Mouse (Mus musculus) liver, adult (tissue): ENCODE results near the gene Tmem87b.

Experiments
- GATA4 ChIP-seq: IDR thresholded peaks from 2 replicates; pipeline ENCODE4 v1.6.1; 2014; ENCODE audit warnings: mild to moderate bottlenecking, low read length; ENCODE audit not compliant: insufficient replicate concordance

The Tmem87b gene

DNA sequence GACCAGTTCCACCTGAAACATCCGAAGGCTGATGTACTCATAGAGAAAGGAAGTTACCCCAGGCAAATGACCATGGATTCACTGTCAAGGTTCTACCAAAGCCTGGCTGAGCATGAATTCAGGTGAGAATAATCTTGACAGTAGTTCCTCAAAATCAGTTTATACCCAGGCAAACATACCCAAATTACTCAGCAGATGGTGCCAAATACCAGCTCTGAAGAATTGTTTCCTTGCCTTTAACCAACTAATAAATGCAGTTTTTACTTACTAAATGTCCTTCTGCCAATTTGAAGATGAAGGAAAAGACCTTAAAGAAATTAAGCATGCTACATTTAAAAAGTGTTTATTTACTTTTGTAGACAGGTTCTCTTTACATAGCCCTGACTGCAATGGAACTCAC lies 38.8 kb downstream of the Tmem87b start:
- TF ChIP-seq GATA4: no peak

DNA sequence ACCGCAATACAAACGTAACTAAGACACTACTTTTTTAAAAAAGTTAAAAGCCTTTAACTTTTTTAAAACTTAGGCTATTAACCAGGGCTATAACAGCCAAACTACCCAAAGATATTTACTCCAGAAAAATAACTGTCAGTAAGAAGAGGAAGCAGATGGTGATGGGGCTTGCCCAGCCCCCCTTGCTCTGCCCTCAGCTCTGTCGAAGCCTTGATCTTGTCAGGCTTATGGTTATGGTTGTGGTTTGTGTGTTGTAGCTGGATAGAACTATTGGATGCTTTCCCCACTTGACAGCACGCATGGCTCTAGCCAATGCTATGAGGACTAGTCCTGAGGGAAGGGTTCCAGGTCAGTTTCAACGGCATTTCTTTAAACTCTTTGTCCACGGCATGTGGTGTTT lies 41.0 kb downstream of the Tmem87b start:
- TF ChIP-seq GATA4: no peak

DNA sequence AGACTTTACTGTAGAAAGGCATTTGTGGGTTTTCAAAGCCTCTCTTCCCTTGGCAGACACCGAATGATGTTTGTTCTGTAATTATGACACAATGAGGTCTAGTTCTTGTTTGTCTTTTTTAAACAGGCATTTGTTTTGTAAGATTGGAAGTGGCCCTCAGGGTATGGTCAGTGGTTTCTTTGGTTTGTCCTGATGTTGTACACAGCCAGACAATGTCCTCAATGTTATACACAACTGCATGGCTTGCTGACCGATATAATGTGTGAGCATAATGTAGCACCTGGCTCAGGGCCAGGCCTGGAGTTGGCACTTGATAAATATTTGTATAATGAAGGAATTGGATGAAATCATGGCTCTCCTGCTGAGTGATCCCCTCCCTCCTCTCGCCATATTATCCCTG lies 41.9 kb downstream of the Tmem87b start:
- no peak for TF ChIP-seq GATA4

DNA sequence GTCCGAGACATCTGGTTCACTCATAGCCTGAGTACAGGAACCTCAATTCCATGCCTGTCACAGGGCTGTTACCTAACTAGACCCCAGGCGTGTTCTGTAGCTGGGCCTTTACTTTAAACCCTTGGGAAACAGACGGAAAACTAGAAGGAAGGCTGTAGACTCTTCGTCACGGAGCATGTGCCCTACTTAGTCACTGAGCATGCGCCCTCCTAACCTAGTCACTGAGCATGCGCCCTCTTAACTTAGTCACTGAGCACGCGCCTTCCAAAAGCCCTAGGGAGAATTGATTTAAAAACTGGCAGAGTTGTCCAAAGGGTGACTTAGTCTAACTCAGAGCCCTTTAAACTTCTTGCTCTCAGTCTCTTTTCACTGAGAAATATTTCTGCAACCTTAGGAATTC lies 44.7 kb downstream of the Tmem87b start, which contains the start of gene Fbln7:
Fbln7 (plus strand) TSS at position 346 of the 400 bp plus-strand sequence.
- no peak for TF ChIP-seq GATA4

DNA sequence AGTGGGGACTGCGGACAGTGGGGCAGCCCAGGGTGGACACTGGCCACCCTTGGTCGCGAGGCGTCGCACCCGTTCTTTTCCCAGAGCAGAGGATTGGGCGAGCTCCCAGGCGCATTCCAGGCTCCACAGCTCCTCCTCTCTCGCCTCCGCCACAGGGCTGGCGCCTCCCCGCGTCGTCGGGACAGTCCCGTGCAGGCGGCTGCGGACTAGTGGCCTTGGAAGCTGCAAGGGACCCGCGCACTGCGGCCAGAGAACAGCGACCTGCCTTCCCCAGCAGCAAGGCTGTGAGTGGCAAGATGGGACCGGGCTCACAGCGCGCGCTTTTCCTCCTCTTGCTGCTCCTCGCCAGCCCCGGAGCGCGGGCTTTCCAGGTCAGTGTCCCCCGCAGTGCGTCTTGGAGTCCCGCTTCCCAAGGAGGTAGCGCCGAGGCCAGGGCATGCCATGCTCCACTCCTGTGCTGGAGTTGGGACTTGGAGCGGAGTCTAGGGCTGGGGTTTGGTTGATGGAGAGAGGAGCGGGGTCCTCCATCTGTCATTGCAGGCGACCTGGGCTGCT lies 45.9 kb downstream of the Tmem87b start:
- TF ChIP-seq GATA4: no peak

DNA sequence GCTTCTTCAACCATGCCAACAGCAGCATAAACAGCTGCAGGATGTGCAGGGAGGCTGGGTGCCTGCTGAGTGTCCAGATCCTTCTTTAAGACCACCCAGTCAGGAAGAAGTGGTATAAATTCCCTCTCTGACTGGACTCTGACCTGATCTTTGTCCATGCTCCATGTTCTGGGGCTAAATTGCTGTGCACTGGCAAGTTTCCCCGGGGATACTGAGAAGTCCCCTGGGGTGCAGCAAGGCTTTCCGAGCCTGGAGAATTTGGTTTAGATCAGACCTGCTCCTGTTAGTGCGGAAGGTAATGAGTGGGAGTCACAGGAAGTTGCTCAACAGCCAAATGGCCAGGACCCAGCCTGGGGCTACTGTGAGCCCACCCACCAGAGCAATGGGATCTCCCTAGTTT lies 47.1 kb downstream of the Tmem87b start:
- TF ChIP-seq GATA4: no peak

DNA sequence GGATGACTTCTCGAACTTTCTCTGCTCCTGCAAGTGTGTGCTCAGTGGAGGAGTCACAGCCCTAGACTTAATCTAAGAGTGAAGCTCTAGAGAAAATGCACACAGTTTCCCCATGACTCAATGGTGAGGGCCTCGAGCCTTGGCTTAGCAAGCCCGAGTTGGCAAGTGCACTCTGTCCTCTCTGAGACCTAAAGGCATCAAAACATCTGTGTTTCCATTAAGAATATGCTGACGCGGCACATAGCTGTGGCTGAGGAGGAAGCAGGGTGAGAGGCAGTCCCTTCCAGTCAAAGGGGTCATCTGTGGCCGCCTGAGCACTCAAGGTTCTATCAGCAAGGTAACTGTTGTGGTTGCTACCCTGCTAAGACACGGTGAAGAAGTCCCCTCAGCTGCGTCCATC lies 53.7 kb downstream of the Tmem87b start:
- TF ChIP-seq GATA4: no peak

DNA sequence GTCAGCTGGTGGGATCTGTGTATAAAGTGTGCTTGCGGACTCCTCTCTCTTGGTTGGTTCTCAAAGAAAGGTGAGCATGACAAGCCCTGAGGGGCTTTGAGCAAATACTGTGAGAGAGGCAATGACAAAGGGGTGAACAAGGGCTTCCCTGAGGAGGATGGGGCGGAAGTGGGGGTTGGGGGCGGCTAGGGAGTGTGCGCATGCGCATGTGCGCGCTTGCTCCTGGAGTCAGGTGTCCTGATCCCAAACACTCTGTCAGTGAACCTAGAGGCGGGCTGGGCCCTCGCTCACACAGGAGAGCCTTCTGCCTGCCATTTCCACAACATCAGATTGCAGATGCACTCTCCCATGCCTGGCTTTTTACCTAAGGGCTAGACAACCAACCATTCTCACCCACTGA lies 54.3 kb downstream of the Tmem87b start:
- no peak for TF ChIP-seq GATA4

DNA sequence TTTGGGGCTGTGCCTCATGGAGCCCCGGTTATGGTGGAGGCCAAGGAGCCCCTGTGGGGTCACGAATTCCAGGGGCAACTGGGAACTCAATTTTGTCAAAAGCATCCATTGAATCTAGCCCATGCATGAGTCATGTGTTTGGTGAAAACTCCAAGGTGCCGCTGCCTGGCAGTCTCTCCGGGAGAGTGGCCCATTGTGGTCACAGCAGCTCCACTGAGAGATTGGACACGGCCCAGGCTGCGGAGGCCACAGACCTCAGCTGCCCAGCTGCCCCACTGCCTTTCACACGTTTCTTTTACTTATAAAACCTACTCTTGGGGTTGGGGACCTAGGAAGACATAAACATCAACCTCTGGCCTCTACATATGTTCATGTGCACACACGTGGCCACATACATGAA lies 57.6 kb downstream of the Tmem87b start:
- no peak for TF ChIP-seq GATA4

DNA sequence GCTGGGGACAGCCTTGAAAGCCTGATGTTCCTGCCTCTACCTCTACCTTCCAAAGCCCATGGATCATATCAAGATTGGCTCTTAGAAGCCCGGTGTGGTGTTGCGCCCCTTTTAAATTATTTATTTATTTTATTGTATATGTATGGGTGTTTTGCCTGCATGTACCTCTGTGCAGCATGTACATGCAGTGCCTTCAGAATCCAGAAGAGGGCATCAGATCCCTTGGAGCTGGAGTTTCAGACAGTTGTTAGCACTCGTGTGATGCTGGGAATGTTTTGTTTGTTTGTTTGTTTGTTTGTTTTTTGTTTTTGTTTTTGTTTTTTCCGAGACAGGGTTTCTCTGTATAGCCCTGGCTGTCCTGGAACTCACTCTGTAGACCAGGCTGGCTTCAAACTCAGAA lies 63.3 kb downstream of the Tmem87b start:
- no peak for TF ChIP-seq GATA4

DNA sequence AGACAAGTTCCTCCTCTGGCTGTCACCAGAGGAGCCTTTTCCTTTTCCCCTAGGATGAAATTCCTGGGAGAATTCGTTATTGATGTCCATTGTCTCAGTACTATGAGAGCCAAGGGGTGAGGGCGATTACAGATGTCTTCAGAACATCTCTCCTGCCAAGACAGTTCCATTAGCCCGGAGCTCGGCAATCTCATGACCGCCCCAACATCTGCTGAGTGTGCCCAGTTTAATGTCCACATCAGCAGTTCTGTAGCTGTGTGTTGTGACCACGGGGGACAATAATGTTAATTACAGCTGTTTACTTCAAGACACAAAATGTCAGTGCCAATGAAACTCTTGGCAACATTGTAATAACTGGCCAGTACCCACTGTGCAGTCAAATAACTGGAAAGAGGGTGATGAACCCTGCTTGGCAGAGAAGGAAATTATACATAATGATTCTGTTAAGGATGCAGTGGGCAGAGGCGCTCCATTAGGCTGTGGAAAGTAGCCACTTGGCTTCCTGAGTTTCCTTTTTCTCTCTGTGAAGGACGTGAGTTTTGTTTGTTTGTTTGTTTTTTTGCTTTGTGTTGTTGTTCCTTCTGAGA lies 67.4 kb downstream of the Tmem87b start:
- no peak for TF ChIP-seq GATA4

DNA sequence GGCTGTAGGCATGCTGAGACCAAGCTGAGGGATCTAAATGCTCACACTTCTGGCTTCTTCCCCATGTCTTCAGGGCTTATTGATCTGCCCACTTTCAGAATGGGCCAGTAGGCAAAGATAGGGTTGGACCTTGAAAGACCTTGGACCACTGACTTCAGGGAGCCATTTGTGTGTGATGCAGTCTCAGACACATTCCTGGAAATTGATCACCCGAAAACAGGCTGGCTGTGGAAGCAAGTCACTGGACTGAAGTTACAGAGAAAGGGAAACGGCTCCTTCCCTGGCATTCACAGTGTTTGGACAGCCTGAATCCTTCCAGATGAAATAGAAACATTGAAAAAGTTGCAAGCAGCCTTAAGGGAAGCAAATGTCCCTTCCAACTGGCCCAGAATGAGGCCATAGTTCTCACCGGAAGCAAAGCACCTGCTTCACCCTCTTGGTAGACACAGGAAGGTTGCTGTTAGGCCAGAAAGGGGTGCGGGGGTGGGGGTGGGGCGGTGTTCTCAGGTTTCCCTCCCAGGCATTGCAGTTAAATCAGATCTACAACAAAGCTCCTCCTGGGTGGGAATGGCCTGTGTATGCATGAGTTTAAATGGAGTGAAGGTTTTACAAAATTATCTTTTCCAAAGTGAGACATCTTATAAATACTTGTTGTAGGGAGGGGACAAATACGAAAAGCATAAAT lies 70.1 kb downstream of the Tmem87b start:
- TF ChIP-seq GATA4: no peak

DNA sequence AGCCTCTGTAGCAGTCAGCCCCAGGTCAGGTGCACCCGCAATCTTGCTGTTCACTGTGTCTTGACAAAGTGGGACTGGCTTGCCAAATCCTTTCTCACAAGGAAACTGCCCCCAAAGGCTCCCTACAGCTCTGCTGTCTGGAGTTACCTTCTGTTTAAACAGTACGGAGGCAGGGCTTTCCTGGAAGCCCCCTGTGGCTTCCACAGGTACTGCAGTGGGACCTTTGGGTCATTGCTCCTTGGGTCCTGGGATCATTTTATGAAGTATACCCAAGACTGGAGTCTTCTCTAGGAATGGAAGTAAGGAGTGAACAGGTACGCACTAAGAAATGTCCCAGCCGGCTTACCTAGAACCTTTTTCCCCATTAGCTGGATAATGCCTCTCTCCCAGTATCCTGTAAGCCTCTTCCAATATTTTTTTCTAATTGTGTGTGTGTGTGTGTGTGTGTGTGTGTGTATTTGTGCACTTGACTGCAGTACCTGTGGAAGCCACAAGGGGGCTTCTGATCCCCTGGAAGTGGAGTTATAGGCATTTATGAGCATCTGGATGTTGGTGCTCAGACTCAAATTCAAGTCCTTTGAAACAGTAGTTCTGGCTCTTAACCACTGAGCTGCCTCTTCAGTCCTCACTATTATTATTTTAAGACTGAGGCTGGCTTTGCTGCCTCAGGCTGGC lies 72.9 kb downstream of the Tmem87b start:
- no peak for TF ChIP-seq GATA4

DNA sequence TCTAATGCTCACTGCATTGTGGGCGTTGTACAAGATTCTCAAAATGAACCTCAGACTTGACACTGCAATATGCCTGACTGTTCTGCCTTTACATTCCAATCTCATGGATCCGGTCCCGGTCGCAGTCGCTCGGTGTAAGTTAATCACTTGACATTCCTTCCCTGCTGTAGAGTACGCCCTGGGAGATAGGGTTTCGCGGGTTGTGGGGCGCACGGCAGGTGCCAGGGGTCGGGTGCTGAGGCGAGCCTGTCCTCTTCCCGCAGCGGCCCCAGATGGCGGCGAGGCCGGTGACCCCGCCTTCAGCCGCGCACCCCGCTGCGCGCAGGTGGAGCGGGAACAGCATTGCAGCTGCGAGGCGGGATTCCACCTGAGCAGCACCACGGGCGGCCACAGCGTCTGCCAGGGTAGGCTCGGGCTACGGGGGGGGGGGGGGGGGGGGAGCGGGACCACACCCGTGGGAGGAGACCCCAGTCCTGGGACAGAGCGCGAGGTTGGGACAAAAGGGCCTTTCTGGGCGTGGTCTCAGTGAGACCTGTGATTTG lies 74.3 kb downstream of the Tmem87b start:
- no peak for TF ChIP-seq GATA4

DNA sequence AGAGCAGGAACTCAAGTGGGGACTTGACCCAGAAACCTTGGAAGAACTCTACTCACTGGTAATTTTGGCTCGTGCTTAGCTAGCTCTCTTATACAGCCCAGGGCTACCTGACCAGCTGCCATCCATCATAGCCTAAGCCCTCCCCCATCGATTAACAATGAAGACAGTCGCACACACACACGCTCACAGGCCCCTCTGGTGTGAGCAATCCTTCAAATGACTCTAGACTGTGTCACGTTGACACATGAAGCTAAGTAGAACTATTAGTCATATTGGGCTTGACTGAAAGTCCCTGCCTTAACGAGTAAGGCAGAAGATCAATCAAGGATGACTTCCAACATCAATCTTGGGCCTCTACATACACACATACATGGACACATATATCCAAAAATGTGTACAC lies 84.9 kb downstream of the Tmem87b start:
- TF ChIP-seq GATA4: no peak

DNA sequence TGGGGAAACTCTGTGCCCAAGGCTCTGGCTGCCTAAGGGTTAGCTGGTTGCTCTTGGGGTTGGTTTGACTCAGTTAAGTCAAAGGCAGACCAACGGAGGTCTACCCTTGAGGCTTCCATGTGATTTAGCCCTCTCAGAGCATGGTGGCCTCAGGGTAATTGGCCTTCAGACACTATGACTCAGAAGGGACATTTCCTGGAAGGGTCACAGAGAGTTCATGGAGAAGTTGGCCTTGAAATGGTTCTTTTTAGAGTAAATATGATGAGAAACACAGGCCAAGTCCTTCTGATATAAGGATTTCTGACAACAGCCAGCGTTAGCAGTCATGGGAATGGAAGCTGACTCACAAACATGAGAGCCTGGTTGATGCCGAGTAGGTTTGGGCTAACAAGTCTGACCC lies 85.7 kb downstream of the Tmem87b start:
- TF ChIP-seq GATA4: no peak
